Mouse (Mus musculus): ENCODE results near the gene Tbc1d10a. TPM values are rescaled to one million over a fixed set of nuclear protein-coding genes. Genes with fewer than 3 reads are reported as not detected.

Tbc1d10a gene
- polyA plus RNA-seq, 1 experiment = 112 TPM

- Histone ChIP-seq H3K4me1 (replicated peaks; ENCODE audit: control insufficient read depth, insufficient read depth, low read length) (peaks cover 5% of the 10 kb centered on the region), H3K36me3 (ENCODE audit: control insufficient read depth, insufficient read depth, low read length) (peaks cover 20% of the 10 kb centered on the region), H3K27ac (ENCODE audit: control insufficient read depth, insufficient read depth, low read length) (no peak within 1 kb of the TSS), H3K4me3 (ENCODE audit: control insufficient read depth, insufficient read depth, low read length) (peak within 1 kb of the TSS; percentile 85), H3K27me3 (ENCODE audit: control insufficient read depth, insufficient read depth, low read length) (no peaks in the 10 kb centered on the region)
- DNase-seq = peak; percentile 94
- WGBS = 2% methylated on average over 54 of the region's 54 CpGs
- TF ChIP-seq CTCF (IDR thresholded peaks at IDR 0.05; ENCODE audit: borderline replicate concordance, control insufficient read depth, extremely low read depth, insufficient read depth, low read length, poor library complexity) (no peak), POLR2A (IDR thresholded peaks at IDR 0.05; ENCODE audit: control insufficient read depth, extremely low read depth, insufficient read depth, low read length, poor library complexity) (peak; percentile 42)
Measured at GRCm38 (mm10) chr11:4159808-4160708, 26.5 kb upstream of the Tbc1d10a start, which contains the start of the genes Ccdc157 and Sf3a1. Gene Ccdc157 (minus strand): TSS chr11:4160293. Gene Sf3a1 (plus strand): TSS chr11:4160350.

DNA sequence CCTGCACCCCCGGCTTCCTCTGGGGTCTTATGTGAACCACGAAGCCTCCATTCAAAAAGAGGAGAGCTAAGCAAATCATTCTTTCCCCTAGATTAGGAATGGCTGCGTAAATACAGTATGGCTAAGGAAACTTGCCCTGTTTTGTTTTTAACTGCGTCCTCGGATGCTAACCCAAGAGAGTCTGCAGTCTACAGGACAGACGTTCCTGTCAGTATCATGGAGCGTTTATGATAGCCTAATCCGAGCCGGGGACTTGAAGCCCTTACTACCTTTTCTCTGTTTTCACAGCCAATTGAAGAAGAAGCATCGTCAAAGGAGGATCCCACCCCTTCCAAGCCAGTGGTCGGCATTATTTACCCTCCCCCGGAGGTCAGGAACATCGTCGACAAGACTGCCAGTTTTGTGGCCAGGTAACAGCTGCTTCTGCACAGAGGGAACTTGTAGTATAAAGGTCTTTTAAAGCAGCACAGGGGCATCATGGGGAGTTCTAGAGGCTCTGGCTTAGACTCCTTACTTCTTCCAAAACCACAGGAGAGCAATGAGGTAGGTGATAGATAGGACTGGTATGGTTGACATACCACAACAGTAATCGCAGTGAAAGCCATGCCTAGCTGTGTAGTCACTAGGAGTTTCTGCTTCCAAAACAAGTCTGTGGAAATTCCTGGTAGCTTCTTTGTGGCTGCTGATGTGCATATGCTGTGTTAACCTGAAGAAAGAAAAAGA is 25.7 kb upstream of the Tbc1d10a start:
- DNase-seq = peak; percentile 6
- Histone ChIP-seq H3K27ac (ENCODE audit: control insufficient read depth, insufficient read depth, low read length) (no peak overlapping the region), H3K4me3 (ENCODE audit: control insufficient read depth, insufficient read depth, low read length) (peak overlapping the region; percentile 85), H3K27me3 (ENCODE audit: control insufficient read depth, insufficient read depth, low read length) (no peaks in the 10 kb centered on the region), H3K36me3 (ENCODE audit: control insufficient read depth, insufficient read depth, low read length) (peaks cover 27% of the 10 kb centered on the region), H3K4me1 (replicated peaks; ENCODE audit: control insufficient read depth, insufficient read depth, low read length) (peaks cover 5% of the 10 kb centered on the region)
- TF ChIP-seq POLR2A (IDR thresholded peaks at IDR 0.05; ENCODE audit: control insufficient read depth, extremely low read depth, insufficient read depth, low read length, poor library complexity) (no peak), CTCF (IDR thresholded peaks at IDR 0.05; ENCODE audit: borderline replicate concordance, control insufficient read depth, extremely low read depth, insufficient read depth, low read length, poor library complexity) (no peak)
- 4% methylated on average over 15 of the region's 15 CpGs for WGBS

- Histone ChIP-seq H3K36me3 (ENCODE audit: control insufficient read depth, insufficient read depth, low read length) (peaks cover 63% of the 10 kb centered on the region), H3K27ac (ENCODE audit: control insufficient read depth, insufficient read depth, low read length) (no peak overlapping the region)
- WGBS = 96% methylated on average over 2 of the region's 2 CpGs
Measured at GRCm38 (mm10) chr11:4164701-4165100, 21.9 kb upstream of the Tbc1d10a start.

DNA sequence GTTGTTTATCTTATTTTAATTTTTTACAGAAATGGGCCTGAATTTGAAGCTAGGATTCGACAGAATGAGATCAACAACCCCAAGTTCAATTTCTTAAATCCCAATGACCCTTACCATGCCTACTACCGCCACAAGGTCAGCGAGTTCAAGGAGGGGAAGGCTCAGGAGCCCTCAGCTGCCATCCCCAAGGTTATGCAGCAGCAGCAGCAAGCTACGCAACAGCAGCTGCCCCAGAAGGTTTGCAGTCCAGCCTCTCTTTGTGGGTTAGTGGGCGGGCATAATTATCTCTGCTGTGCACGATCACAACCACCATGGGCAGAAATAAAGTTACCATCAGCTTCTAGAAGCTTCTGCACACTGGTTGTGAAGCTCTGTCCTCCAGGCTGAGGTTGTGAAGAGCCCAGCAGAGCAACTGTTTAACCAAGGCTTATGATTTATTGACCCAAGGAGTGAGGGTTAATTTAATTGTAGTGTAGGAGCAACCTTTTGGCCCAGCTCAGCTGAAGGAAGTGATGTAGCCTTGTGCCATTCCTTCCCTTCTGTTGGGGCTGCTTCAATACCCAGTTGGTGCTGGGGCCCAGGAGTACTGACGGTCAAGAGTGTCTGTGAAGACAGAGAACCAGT is 20.0 kb upstream of the Tbc1d10a start:
- no peak overlapping the region for H3K4me3 ChIP-seq (ENCODE audit: control insufficient read depth, insufficient read depth, low read length)
- no peaks in the 10 kb centered on the region for H3K4me1 ChIP-seq (replicated peaks; ENCODE audit: control insufficient read depth, insufficient read depth, low read length)
- TF ChIP-seq CTCF (IDR thresholded peaks at IDR 0.05; ENCODE audit: borderline replicate concordance, control insufficient read depth, extremely low read depth, insufficient read depth, low read length, poor library complexity) (no peak), POLR2A (IDR thresholded peaks at IDR 0.05; ENCODE audit: control insufficient read depth, extremely low read depth, insufficient read depth, low read length, poor library complexity) (no peak)
- H3K27me3 ChIP-seq (ENCODE audit: control insufficient read depth, insufficient read depth, low read length) = no peaks in the 10 kb centered on the region
- H3K27ac ChIP-seq (ENCODE audit: control insufficient read depth, insufficient read depth, low read length) = no peak overlapping the region
- peaks cover 82% of the 10 kb centered on the region for H3K36me3 ChIP-seq (ENCODE audit: control insufficient read depth, insufficient read depth, low read length)
- DNase-seq = no peak
- WGBS = 95% methylated on average over 7 of the region's 7 CpGs

More at GRCm38 (mm10) chr11:4164701-4165100, 21.9 kb upstream of the Tbc1d10a start:
- H3K4me1 ChIP-seq (replicated peaks; ENCODE audit: control insufficient read depth, insufficient read depth, low read length) = peaks cover 5% of the 10 kb centered on the region
- TF ChIP-seq CTCF (IDR thresholded peaks at IDR 0.05; ENCODE audit: borderline replicate concordance, control insufficient read depth, extremely low read depth, insufficient read depth, low read length, poor library complexity) (no peak), POLR2A (IDR thresholded peaks at IDR 0.05; ENCODE audit: control insufficient read depth, extremely low read depth, insufficient read depth, low read length, poor library complexity) (no peak)
- DNase-seq = no peak
- no peaks in the 10 kb centered on the region for H3K27me3 ChIP-seq (ENCODE audit: control insufficient read depth, insufficient read depth, low read length)
- H3K4me3 ChIP-seq (ENCODE audit: control insufficient read depth, insufficient read depth, low read length) = no peak overlapping the region

DNA sequence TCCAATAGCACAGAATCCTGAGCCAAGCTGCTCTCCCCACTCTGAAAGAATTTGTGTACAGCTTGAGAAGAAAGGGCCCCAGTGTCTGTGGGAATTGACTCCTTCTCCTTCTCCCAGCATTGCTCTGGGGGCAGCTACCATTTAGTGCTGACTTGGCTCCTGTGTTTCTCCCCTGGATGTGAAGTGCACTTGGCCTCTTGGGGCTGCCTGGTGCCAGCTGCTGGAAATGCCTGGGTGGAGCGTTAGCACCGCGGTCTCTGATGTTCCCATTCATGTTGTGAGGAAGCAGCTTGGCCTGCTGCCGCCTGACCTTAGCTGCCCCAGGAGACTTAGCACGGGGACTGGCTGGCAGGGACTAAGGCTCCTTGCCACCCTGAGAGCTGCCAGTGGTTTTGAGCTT is 12.0 kb upstream of the Tbc1d10a start:
- Histone ChIP-seq H3K27ac (ENCODE audit: control insufficient read depth, insufficient read depth, low read length) (no peak overlapping the region), H3K27me3 (ENCODE audit: control insufficient read depth, insufficient read depth, low read length) (no peaks in the 10 kb centered on the region), H3K4me1 (replicated peaks; ENCODE audit: control insufficient read depth, insufficient read depth, low read length) (no peaks in the 10 kb centered on the region), H3K4me3 (ENCODE audit: control insufficient read depth, insufficient read depth, low read length) (no peak overlapping the region), H3K36me3 (ENCODE audit: control insufficient read depth, insufficient read depth, low read length) (peaks cover 99% of the 10 kb centered on the region)
- WGBS = 97% methylated on average over 5 of the region's 5 CpGs
- DNase-seq = no peak
- TF ChIP-seq CTCF (IDR thresholded peaks at IDR 0.05; ENCODE audit: borderline replicate concordance, control insufficient read depth, extremely low read depth, insufficient read depth, low read length, poor library complexity) (no peak), POLR2A (IDR thresholded peaks at IDR 0.05; ENCODE audit: control insufficient read depth, extremely low read depth, insufficient read depth, low read length, poor library complexity) (no peak)

- 96% methylated on average over 4 of the region's 4 CpGs for WGBS
- H3K4me3 ChIP-seq (ENCODE audit: control insufficient read depth, insufficient read depth, low read length) = no peak overlapping the region
- TF ChIP-seq CTCF (IDR thresholded peaks at IDR 0.05; ENCODE audit: borderline replicate concordance, control insufficient read depth, extremely low read depth, insufficient read depth, low read length, poor library complexity) (no peak), POLR2A (IDR thresholded peaks at IDR 0.05; ENCODE audit: control insufficient read depth, extremely low read depth, insufficient read depth, low read length, poor library complexity) (no peak)
- no peak overlapping the region for H3K27ac ChIP-seq (ENCODE audit: control insufficient read depth, insufficient read depth, low read length)
- no peaks in the 10 kb centered on the region for H3K27me3 ChIP-seq (ENCODE audit: control insufficient read depth, insufficient read depth, low read length)
- H3K36me3 ChIP-seq (ENCODE audit: control insufficient read depth, insufficient read depth, low read length) = peaks cover 90% of the 10 kb centered on the region
- no peaks in the 10 kb centered on the region for H3K4me1 ChIP-seq (replicated peaks; ENCODE audit: control insufficient read depth, insufficient read depth, low read length)
- no peak for DNase-seq
Measured at GRCm38 (mm10) chr11:4177716-4178115, 8.9 kb upstream of the Tbc1d10a start.

Data from thymus, adult 2 months (tissue).